Mouse (Mus musculus) c-Kit-negative CD71-positive TER-119-positive erythroid progenitor cells, embryonic 14.5 days (primary cell): Measurements from ENCODE around the gene Lpar1.
"Not testable (repeated sequence)": the region's sequence is repeated elsewhere in the genome, so short reads cannot be mapped to it uniquely, and the experiment has no call there.

Experiments
- DNase-seq: peaks from one replicate; pipeline ENCODE4 v3.0.0-alpha.2; 2013; ENCODE audit warnings: low read depth, low spot score

Lpar1 gene

GRCm38 (mm10) chr4:58545888-58546432 is 7.7 kb downstream of the Lpar1 start:
- no peak for DNase-seq

- DNase-seq, result no peak
Measured at GRCm38 (mm10) chr4:58543171-58543570, 10.5 kb downstream of the Lpar1 start.

- DNase-seq, result not testable (repeated sequence)
Measured at GRCm38 (mm10) chr4:58542656-58543055, 11.0 kb downstream of the Lpar1 start.

GRCm38 (mm10) chr4:58540841-58541240 is 12.9 kb downstream of the Lpar1 start:
- DNase-seq, result no peak

- no peak for DNase-seq
Measured at GRCm38 (mm10) chr4:58540385-58540784, 13.3 kb downstream of the Lpar1 start.

GRCm38 (mm10) chr4:58538696-58539095 is 15.0 kb downstream of the Lpar1 start:
- DNase-seq, result no peak

- DNase-seq, result no peak
Measured at GRCm38 (mm10) chr4:58535754-58536153, 17.9 kb downstream of the Lpar1 start.

- no peak for DNase-seq
Measured at GRCm38 (mm10) chr4:58534726-58535350, 18.9 kb downstream of the Lpar1 start.

- DNase-seq, result no peak
Measured at GRCm38 (mm10) chr4:58534141-58534571, 19.5 kb downstream of the Lpar1 start.

- DNase-seq, result no peak
Measured at GRCm38 (mm10) chr4:58533519-58533918, 20.2 kb downstream of the Lpar1 start.

- DNase-seq, result no peak
Measured at GRCm38 (mm10) chr4:58532326-58532725, 21.4 kb downstream of the Lpar1 start.

- no peak for DNase-seq
Measured at GRCm38 (mm10) chr4:58530706-58531105, 23.0 kb downstream of the Lpar1 start.

- DNase-seq, result no peak
Measured at GRCm38 (mm10) chr4:58530279-58530678, 23.4 kb downstream of the Lpar1 start.

GRCm38 (mm10) chr4:58527852-58528251 is 25.8 kb downstream of the Lpar1 start:
- no peak for DNase-seq

- DNase-seq, result no peak
Measured at GRCm38 (mm10) chr4:58521137-58521536, 32.6 kb downstream of the Lpar1 start.

- DNase-seq, result no peak
Measured at GRCm38 (mm10) chr4:58520531-58520930, 33.2 kb downstream of the Lpar1 start.

GRCm38 (mm10) chr4:58519891-58520290 is 33.8 kb downstream of the Lpar1 start:
- DNase-seq, result no peak

- no peak for DNase-seq
Measured at GRCm38 (mm10) chr4:58518215-58518988, 35.3 kb downstream of the Lpar1 start.

GRCm38 (mm10) chr4:58516810-58517209 is 36.9 kb downstream of the Lpar1 start:
- no peak for DNase-seq

- no peak for DNase-seq
Measured at GRCm38 (mm10) chr4:58516221-58516620, 37.5 kb downstream of the Lpar1 start.

GRCm38 (mm10) chr4:58511554-58511953 is 42.1 kb downstream of the Lpar1 start:
- DNase-seq, result no peak

GRCm38 (mm10) chr4:58508833-58509232 is 44.9 kb downstream of the Lpar1 start:
- no peak for DNase-seq

- DNase-seq, result no peak
Measured at GRCm38 (mm10) chr4:58507536-58507935, 46.2 kb downstream of the Lpar1 start.
